Mouse (Mus musculus): ENCODE results near the gene Pla2g3. TPM values are rescaled to one million over a fixed set of nuclear protein-coding genes. Genes with fewer than 3 reads are reported as not detected.

Gene Pla2g3
- total and polyA plus RNA-seq, 2 experiments from 2014 or later, result 0.08 to 0.11 TPM

- no peak overlapping the region for H3K27ac ChIP-seq (ENCODE audit: low read depth)
- no peaks in the 10 kb centered on the region for H3K36me3 ChIP-seq (replicated peaks; ENCODE audit: control insufficient read depth, insufficient read depth, low read length)
- ATAC-seq (ENCODE audit: insufficient read depth, low read depth) (no peak), DNase-seq (ENCODE audit: low spot score) (no peak)
- TF ChIP-seq CTCF (IDR thresholded peaks at IDR 0.05; ENCODE audit: low read depth), result no peak
- TF ChIP-seq EP300 (IDR thresholded peaks at IDR 0.05; ENCODE audit: low read depth), result no peak
- no peaks in the 10 kb centered on the region for H3K9me3 ChIP-seq (replicated peaks; ENCODE audit: control insufficient read depth, low read length)
- H3K27me3 ChIP-seq (ENCODE audit: control insufficient read depth, insufficient read depth, low read length), result no peaks in the 10 kb centered on the region
- 73% methylated on average over 6 of the region's 6 CpGs for WGBS
- peaks cover 31% of the 10 kb centered on the region for H3K4me1 ChIP-seq (ENCODE audit: control insufficient read depth, insufficient read depth)
- no peak overlapping the region for H3K4me3 ChIP-seq (ENCODE audit: low read depth, low read length)
- H3K9ac ChIP-seq (replicated peaks; ENCODE audit: low read depth, low read length), result no peak overlapping the region
- no peak overlapping the region for H3K4me2 ChIP-seq (ENCODE audit: low read depth, low read length)
These were observed 25.2 kb downstream of the Pla2g3 start for GRCm38 (mm10) chr11:3513291-3513690.

GRCm38 (mm10) chr11:3514529-3515054 is 26.5 kb downstream of the Pla2g3 start, which contains the start of gene Selenom:
Gene Selenom, plus strand, starts transcription at chr11:3514684.
- Histone ChIP-seq H3K27me3 (ENCODE audit: control insufficient read depth, insufficient read depth, low read length) (no peaks in the 10 kb centered on the region), H3K27ac (ENCODE audit: low read depth) (peak within 1 kb of the TSS; percentile 11), H3K4me3 (ENCODE audit: low read depth, low read length) (peak within 1 kb of the TSS; percentile 43), H3K36me3 (replicated peaks; ENCODE audit: control insufficient read depth, insufficient read depth, low read length) (peaks cover 6% of the 10 kb centered on the region), H3K4me1 (ENCODE audit: control insufficient read depth, insufficient read depth) (peaks cover 29% of the 10 kb centered on the region), H3K4me2 (ENCODE audit: low read depth, low read length) (peak within 1 kb of the TSS; percentile 54), H3K9ac (replicated peaks; ENCODE audit: low read depth, low read length) (peak within 1 kb of the TSS; percentile 5), H3K9me3 (replicated peaks; ENCODE audit: control insufficient read depth, low read length) (no peaks in the 10 kb centered on the region)
- TF ChIP-seq CTCF (IDR thresholded peaks at IDR 0.05; ENCODE audit: low read depth), result peak; percentile 98
- TF ChIP-seq EP300 (IDR thresholded peaks at IDR 0.05; ENCODE audit: low read depth), result no peak
- 0% methylated on average over 26 of the region's 26 CpGs for WGBS
- ATAC-seq (ENCODE audit: insufficient read depth, low read depth) (peak; percentile 67), DNase-seq (ENCODE audit: low spot score) (peak; percentile 87)

GRCm38 (mm10) chr11:3515216-3515615 is 27.1 kb downstream of the Pla2g3 start:
- peak overlapping the region; percentile 43 for H3K4me3 ChIP-seq (ENCODE audit: low read depth, low read length)
- DNase-seq (ENCODE audit: low spot score), result no peak
- ATAC-seq (ENCODE audit: insufficient read depth, low read depth), result no peak
- peak overlapping the region; percentile 54 for H3K4me2 ChIP-seq (ENCODE audit: low read depth, low read length)
- peak overlapping the region; percentile 5 for H3K9ac ChIP-seq (replicated peaks; ENCODE audit: low read depth, low read length)
- H3K36me3 ChIP-seq (replicated peaks; ENCODE audit: control insufficient read depth, insufficient read depth, low read length), result peaks cover 13% of the 10 kb centered on the region
- H3K4me1 ChIP-seq (ENCODE audit: control insufficient read depth, insufficient read depth), result peaks cover 29% of the 10 kb centered on the region
- no peak for TF ChIP-seq CTCF (IDR thresholded peaks at IDR 0.05; ENCODE audit: low read depth)
- no peaks in the 10 kb centered on the region for H3K27me3 ChIP-seq (ENCODE audit: control insufficient read depth, insufficient read depth, low read length)
- H3K9me3 ChIP-seq (replicated peaks; ENCODE audit: control insufficient read depth, low read length), result no peaks in the 10 kb centered on the region
- 22% methylated on average over 4 of the region's 4 CpGs for WGBS
- peak overlapping the region; percentile 11 for H3K27ac ChIP-seq (ENCODE audit: low read depth)

- peaks cover 17% of the 10 kb centered on the region for H3K36me3 ChIP-seq (replicated peaks; ENCODE audit: control insufficient read depth, insufficient read depth, low read length)
- no peaks in the 10 kb centered on the region for H3K9me3 ChIP-seq (replicated peaks; ENCODE audit: control insufficient read depth, low read length)
- peak overlapping the region; percentile 43; the same call in 1 of the 2 replicates for H3K27ac ChIP-seq (ENCODE audit: low read depth)
- TF ChIP-seq CTCF (IDR thresholded peaks at IDR 0.05; ENCODE audit: low read depth) (no peak), EP300 (IDR thresholded peaks at IDR 0.05; ENCODE audit: low read depth) (no peak)
- H3K4me2 ChIP-seq (ENCODE audit: low read depth, low read length), result peak overlapping the region; percentile 54
- no peak for DNase-seq (ENCODE audit: low spot score)
- ATAC-seq (ENCODE audit: insufficient read depth, low read depth), result no peak
- H3K9ac ChIP-seq (replicated peaks; ENCODE audit: low read depth, low read length), result 0 out of 2 replicates have a peak overlapping the region, but pooled peaks have one; percentile 5
- WGBS, result 70% methylated on average over 4 of the region's 4 CpGs
- peak overlapping the region; percentile 43 for H3K4me3 ChIP-seq (ENCODE audit: low read depth, low read length)
- H3K27me3 ChIP-seq (ENCODE audit: control insufficient read depth, insufficient read depth, low read length), result no peaks in the 10 kb centered on the region
- H3K4me1 ChIP-seq (ENCODE audit: control insufficient read depth, insufficient read depth), result peaks cover 26% of the 10 kb centered on the region
These were observed 27.6 kb downstream of the Pla2g3 start for GRCm38 (mm10) chr11:3515637-3516036.

- TF ChIP-seq EP300 (IDR thresholded peaks at IDR 0.05; ENCODE audit: low read depth), result no peak
- TF ChIP-seq CTCF (IDR thresholded peaks at IDR 0.05; ENCODE audit: low read depth), result no peak
- Histone ChIP-seq H3K4me3 (ENCODE audit: low read depth, low read length) (peak overlapping the region; percentile 43; the same call in 1 of the 2 replicates), H3K27ac (ENCODE audit: low read depth) (no peak overlapping the region), H3K36me3 (replicated peaks; ENCODE audit: control insufficient read depth, insufficient read depth, low read length) (peaks cover 22% of the 10 kb centered on the region), H3K9ac (replicated peaks; ENCODE audit: low read depth, low read length) (no peak overlapping the region), H3K9me3 (replicated peaks; ENCODE audit: control insufficient read depth, low read length) (no peaks in the 10 kb centered on the region), H3K4me2 (ENCODE audit: low read depth, low read length) (peak overlapping the region; percentile 54), H3K4me1 (ENCODE audit: control insufficient read depth, insufficient read depth) (peaks cover 26% of the 10 kb centered on the region), H3K27me3 (ENCODE audit: control insufficient read depth, insufficient read depth, low read length) (no peaks in the 10 kb centered on the region)
- ATAC-seq (ENCODE audit: insufficient read depth, low read depth) (no peak), DNase-seq (ENCODE audit: low spot score) (no peak)
- WGBS, result 79% methylated on average over 5 of the region's 5 CpGs
These were observed 28.0 kb downstream of the Pla2g3 start for GRCm38 (mm10) chr11:3516121-3516520.
